Mouse (Mus musculus) heart, adult 9 months (tissue): ENCODE measurements at regions not wholly inside any gene's neighbourhood (a gene's known extent, or its start where the extent isn't known, plus 50 kb on each side); places are given as distances from the start of the nearest gene placed in this dataset.
A peak's percentile ranks its signal among the peaks of the same experiment; 100 is the strongest.

ENCODE experiments used
- DNase-seq, 2 experiments: peaks; one replicate each; pipeline ENCODE4 v3.0.0; 2022; ENCODE audit warnings: low spot score in 2 of 2

- no peak for DNase-seq
These were observed 209.9 kb downstream of the Cdh11 start for GRCm38 (mm10) chr8:102575523-102575922.

DNA sequence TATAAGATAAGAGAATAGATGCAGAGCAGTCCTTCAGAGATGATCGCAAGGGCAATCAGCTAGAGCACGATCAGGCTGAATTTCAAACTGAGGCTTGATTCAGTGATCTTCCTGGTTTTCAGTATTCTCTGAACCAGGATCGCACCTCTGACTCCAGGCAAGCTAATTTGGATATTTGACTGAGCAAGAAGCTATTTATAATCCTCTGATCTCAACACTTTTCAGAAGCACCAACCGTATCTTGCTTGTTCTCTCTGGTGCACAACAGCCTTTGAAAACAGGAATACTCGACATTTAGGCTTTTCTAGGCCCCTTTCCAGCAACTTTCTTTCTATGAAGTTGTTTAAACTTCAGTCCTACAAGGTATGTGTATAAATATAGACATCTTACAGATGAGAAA is 217.7 kb downstream of the Cdh11 start:
- DNase-seq, result peak in 1 of 2 experiments; percentile 6

GRCm38 (mm10) chr8:102554213-102554612 is 231.2 kb downstream of the Cdh11 start:
- DNase-seq, result no peak

GRCm38 (mm10) chr8:102553348-102553935 is 232.0 kb downstream of the Cdh11 start:
- no peak for DNase-seq

DNA sequence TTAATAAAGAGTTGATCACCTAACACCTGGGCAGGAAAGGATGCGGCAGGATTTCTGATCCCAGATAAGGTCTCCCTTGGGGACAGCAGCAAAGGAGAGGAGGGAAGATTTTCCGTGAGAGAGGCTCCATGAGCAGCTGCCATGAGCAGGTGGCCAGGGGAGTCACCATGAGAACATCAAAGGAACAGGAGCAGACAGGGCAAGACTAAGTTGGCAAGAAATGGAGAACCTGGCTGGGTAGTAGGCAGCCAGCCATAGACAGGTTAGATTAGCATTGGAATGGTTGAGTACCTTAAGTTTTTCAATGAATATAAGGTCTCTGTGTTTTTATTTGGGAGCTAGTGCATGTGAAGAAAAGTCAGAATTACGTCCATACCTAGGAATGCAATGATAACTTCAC is 246.6 kb downstream of the Cdh11 start:
- no peak for DNase-seq

GRCm38 (mm10) chr8:102538068-102538467 is 247.4 kb downstream of the Cdh11 start:
- DNase-seq, result no peak

- DNase-seq, result no peak
These were observed 267.0 kb downstream of the Cdh11 start for GRCm38 (mm10) chr8:102518446-102518845.

DNA sequence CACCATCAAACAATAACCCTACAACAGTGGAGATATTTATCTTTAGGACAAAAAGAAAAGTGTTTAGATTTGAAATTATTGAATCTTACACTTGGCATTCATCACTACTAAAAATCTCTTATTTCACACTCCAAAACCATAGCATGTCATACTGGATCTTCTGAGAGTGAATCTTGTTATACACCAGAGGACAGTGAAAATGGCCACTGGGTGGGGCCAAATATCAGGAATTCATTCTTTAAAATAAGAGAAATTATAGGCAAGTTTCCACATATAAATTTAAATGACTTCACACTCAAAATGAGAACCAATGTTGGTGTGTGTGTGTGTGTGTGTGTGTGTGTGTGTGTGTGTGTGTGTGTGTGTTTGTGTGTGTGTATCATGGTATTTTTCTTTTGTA is 269.7 kb downstream of the Cdh11 start:
- no peak for DNase-seq

- DNase-seq, result no peak
These were observed 270.5 kb downstream of the Cdh11 start for GRCm38 (mm10) chr8:102514805-102515424.

- no peak for DNase-seq
These were observed 284.7 kb downstream of the Cdh11 start for GRCm38 (mm10) chr8:102500751-102501150.

DNA sequence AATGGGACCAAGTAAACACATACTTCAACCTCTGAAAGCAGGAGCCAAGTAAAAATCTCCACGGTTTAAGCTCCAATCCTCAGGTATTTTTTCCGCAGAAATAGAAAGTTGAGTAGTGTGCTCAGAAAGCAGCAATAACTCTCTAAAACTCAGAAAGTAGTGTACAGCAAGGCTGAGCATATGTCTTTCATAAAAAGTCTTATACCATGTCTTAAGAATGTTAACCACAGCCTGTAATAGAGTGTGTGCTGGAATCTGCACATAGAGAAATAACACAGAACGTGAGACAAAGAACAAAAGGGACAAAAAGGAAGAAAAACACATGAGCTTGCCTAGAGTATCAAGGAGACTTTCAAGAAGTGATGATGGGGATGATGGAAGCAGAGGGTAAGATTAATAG is 285.2 kb downstream of the Cdh11 start:
- no peak for DNase-seq

- DNase-seq, result no peak
These were observed 286.4 kb downstream of the Cdh11 start for GRCm38 (mm10) chr8:102499091-102499490.

DNA sequence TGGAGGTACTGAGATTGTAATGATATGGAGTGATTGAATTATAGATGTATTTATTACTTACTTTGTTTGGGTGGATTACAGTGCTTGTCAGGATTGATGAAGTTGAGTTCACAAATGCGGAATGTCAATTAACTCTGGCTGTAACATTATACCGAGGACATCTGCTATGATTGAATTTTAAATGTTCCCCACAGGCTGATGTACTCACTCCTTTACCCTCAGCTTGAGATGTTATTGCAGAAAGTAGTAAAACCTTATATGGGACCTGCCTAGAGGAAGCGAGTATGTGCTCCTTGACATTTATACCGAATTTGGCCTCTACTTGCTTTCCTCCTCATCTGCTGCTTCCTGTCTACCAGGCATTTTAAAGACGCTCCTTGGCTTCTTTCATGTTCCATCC is 288.3 kb downstream of the Cdh11 start:
- no peak for DNase-seq

GRCm38 (mm10) chr8:102496698-102497097 is 288.7 kb downstream of the Cdh11 start:
- no peak for DNase-seq

DNA sequence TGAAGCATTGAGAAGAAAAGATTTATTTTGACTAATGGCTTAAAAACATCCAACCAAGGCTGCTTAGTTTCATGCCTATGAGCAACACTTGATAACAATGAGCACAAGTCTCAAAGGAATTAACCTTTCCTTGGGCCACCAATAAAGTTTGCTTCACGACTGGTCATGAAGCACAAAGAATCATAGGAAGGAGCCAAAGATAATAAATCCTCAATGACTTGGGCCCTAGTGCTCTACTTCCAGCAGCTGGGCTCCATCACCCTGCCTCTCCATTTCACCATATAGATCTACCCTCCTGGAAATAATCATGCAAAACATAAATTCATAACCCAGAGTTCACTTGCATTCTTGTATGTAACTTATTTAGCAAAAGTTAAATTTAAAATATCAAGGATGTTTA is 289.4 kb downstream of the Cdh11 start:
- DNase-seq, result no peak

GRCm38 (mm10) chr8:102491015-102491414 is 294.4 kb downstream of the Cdh11 start:
- DNase-seq, result no peak

DNA sequence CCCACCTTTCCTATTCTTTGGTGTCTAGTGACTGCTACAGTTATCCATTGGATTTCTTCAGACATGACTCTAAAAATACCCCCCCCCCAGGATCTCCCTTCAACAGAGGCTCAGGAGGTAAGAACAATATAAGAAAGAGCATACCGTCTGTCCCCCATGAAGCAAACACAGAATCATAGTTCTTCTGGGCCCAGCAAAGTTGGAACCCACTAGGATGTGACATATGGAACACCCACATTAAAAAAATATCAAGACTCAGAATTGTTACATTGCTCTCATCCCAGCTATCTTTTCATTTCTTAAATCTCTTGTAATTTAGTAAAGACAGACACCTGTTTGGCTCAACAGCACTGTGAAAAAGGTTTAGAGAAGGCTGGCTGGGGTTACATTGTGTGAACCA is 297.2 kb downstream of the Cdh11 start:
- DNase-seq, result no peak

GRCm38 (mm10) chr8:102487796-102488195 is 297.6 kb downstream of the Cdh11 start:
- DNase-seq, result no peak

- no peak for DNase-seq
These were observed 310.2 kb downstream of the Cdh11 start for GRCm38 (mm10) chr8:102475166-102475802.

- DNase-seq, result no peak
These were observed 311.2 kb downstream of the Cdh11 start for GRCm38 (mm10) chr8:102474192-102474591.

- no peak for DNase-seq
These were observed 314.1 kb downstream of the Cdh11 start for GRCm38 (mm10) chr8:102471352-102471751.

DNA sequence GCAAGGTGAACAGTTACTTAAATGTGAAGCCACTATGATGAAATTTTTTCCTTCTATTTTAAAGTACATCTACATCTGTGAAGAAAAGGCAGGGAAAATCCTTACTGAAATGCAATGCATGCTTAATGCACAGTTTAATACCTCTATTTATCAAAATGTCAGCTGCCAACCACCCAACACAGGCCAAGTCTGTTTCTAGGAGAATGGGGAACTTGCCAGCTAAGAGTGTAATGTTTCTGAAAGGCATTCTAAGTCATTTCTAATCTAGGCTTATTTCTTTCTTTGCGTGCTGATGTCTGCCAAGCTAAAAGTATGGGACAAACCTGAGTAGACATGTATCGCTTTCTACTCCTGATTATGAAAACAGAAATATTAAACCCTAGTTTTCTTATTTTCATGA is 322.8 kb downstream of the Cdh11 start:
- no peak for DNase-seq

- no peak for DNase-seq
These were observed 342.4 kb downstream of the Cdh11 start for GRCm38 (mm10) chr8:102443006-102443405.
